Mouse (Mus musculus): ENCODE measurements around the gene Atg4a. TPM values are rescaled to one million over a fixed set of nuclear protein-coding genes. Genes with fewer than 3 reads are reported as not detected.

Gene Atg4a
- total and polyA plus RNA-seq, 3 experiments, result 15.7 to 55.7 (median 22.5) TPM

GRCm38 (mm10) chrX:141150290-141150689, 193.6 kb downstream of the Atg4a start:
- dilution Hi-C loops (cut with MboI; ENCODE audit: extremely low pct_ligation_motif_present, extremely low pct_unique_long_range_greater_than_20kb, low sequenced_read_pairs), result no loop called here
- no peak overlapping the region for H3K4me2 ChIP-seq (ENCODE audit: insufficient read depth, low read depth, poor library complexity, severe bottlenecking)
- no peak overlapping the region for H3K4me3 ChIP-seq (replicated peaks in 1 of 3; ENCODE audit: low read depth in 2 of 3, low read length in 2 of 3, poor library complexity in 1 of 3)
- DNase-seq (ENCODE audit: extremely low read depth), result no peak
- H3K79me2 ChIP-seq (replicated peaks; ENCODE audit: control insufficient read depth, extremely low read depth, insufficient read depth, poor library complexity, severe bottlenecking), result no peaks in the 10 kb centered on the region
- no peak for TF ChIP-seq MYC (IDR thresholded peaks at IDR 0.05; ENCODE audit: low read depth, low read length)
- no peak for TF ChIP-seq EP300 (IDR thresholded peaks at IDR 0.05; ENCODE audit: low read length)
- no peak for TF ChIP-seq IRF4 (IDR thresholded peaks at IDR 0.05; ENCODE audit: low read depth, low read length)
- TF ChIP-seq UBTF (IDR thresholded peaks at IDR 0.05; ENCODE audit: low read depth, low read length), result no peak
- TF ChIP-seq JUN (IDR thresholded peaks at IDR 0.05; ENCODE audit: insufficient read depth, low read depth, low read length), result no peak
- no peak for TF ChIP-seq MXI1 (IDR thresholded peaks at IDR 0.05; ENCODE audit: low read depth, low read length)
- no peak for TF ChIP-seq MEF2A (IDR thresholded peaks at IDR 0.05; ENCODE audit: borderline replicate concordance, low read depth, low read length)
- no peak for TF ChIP-seq JUND (conservative IDR thresholded peaks at IDR 0.05; ENCODE audit: low read depth, low read length)
- H3K27me3 ChIP-seq (replicated peaks), result no peaks in the 10 kb centered on the region
- in situ Hi-C loops (cut with MboI; ENCODE audit: low pct_ligation_motif_present, low pct_unique_long_range_greater_than_20kb, low sequenced_read_pairs), result no loop called here
- H3K9me3 ChIP-seq (replicated peaks; ENCODE audit: low read length), result no peaks in the 10 kb centered on the region
- H3K36me3 ChIP-seq (replicated peaks in 1 of 2; ENCODE audit: control insufficient read depth in 1 of 2, insufficient read depth in 1 of 2, low read length in 1 of 2), result peaks cover 53 to 59% of the 10 kb centered on the region in 2 experiments
- H3K9ac ChIP-seq (ENCODE audit: insufficient read depth, low read depth), result no peak overlapping the region
- no peak overlapping the region for H3K27ac ChIP-seq (ENCODE audit: insufficient read depth, low read depth)
- no peaks in the 10 kb centered on the region for H3K4me1 ChIP-seq (ENCODE audit: control insufficient read depth in 1 of 2, insufficient read depth in 2 of 2)

GRCm38 (mm10) chrX:141151182-141151581, 194.5 kb downstream of the Atg4a start:
- H3K4me2 ChIP-seq (ENCODE audit: insufficient read depth, low read depth, poor library complexity, severe bottlenecking), result no peak overlapping the region

GRCm38 (mm10) chrX:141156696-141157095, 200.0 kb downstream of the Atg4a start:
- Histone ChIP-seq H3K27me3 (replicated peaks) (no peaks in the 10 kb centered on the region), H3K9me3 (replicated peaks; ENCODE audit: low read length) (no peaks in the 10 kb centered on the region), H3K4me1 (ENCODE audit: control insufficient read depth in 1 of 2, insufficient read depth in 2 of 2) (peaks cover 11 to 20% of the 10 kb centered on the region in 2 experiments; a peak in 3 of 4 replicates), H3K9ac (ENCODE audit: insufficient read depth, low read depth) (no peak overlapping the region), H3K27ac (ENCODE audit: insufficient read depth, low read depth) (no peak overlapping the region), H3K4me3 (replicated peaks in 1 of 3; ENCODE audit: low read depth in 2 of 3, low read length in 2 of 3, poor library complexity in 1 of 3) (no peak overlapping the region), H3K4me2 (ENCODE audit: insufficient read depth, low read depth, poor library complexity, severe bottlenecking) (no peak overlapping the region; the same call in 1 of the 2 replicates), H3K36me3 (replicated peaks in 1 of 2; ENCODE audit: control insufficient read depth in 1 of 2, insufficient read depth in 1 of 2, low read length in 1 of 2) (peaks cover 36 to 55% of the 10 kb centered on the region in 2 experiments), H3K79me2 (replicated peaks; ENCODE audit: control insufficient read depth, extremely low read depth, insufficient read depth, poor library complexity, severe bottlenecking) (no peaks in the 10 kb centered on the region)
- TF ChIP-seq IRF4 (IDR thresholded peaks at IDR 0.05; ENCODE audit: low read depth, low read length) (0 out of 2 replicates have a peak, but pooled peaks have one; percentile 21), ZNF384 (IDR thresholded peaks at IDR 0.05; ENCODE audit: low read depth, low read length) (peak; percentile 50), RCOR1 (conservative IDR thresholded peaks at IDR 0.05; ENCODE audit: low read depth, low read length) (no peak), JUN (IDR thresholded peaks at IDR 0.05; ENCODE audit: insufficient read depth, low read depth, low read length) (no peak), SMC3 (IDR thresholded peaks at IDR 0.05; ENCODE audit: low read depth, low read length) (peak; percentile 31), ZC3H11A (IDR thresholded peaks at IDR 0.05; ENCODE audit: low read depth, low read length) (no peak), CTCF (conservative IDR thresholded peaks at IDR 0.05 in 1 of 2, IDR thresholded peaks at IDR 0.05 in 1 of 2; ENCODE audit: low read depth in 2 of 2, low read length in 2 of 2) (peak in 1 of 2 experiments; percentile 54; a peak in 2 of 4 replicates), RAD21 (IDR thresholded peaks at IDR 0.05; ENCODE audit: low read depth, low read length) (peak; percentile 55)
- in situ Hi-C loops (cut with MboI; ENCODE audit: low pct_ligation_motif_present, low pct_unique_long_range_greater_than_20kb, low sequenced_read_pairs) (no loop called here), dilution Hi-C loops (cut with MboI; ENCODE audit: extremely low pct_ligation_motif_present, extremely low pct_unique_long_range_greater_than_20kb, low sequenced_read_pairs) (no loop called here)
- peak; percentile 33 for DNase-seq (ENCODE audit: extremely low read depth)

More at GRCm38 (mm10) chrX:141151182-141151581, 194.5 kb downstream of the Atg4a start:
- H3K4me3 ChIP-seq (replicated peaks in 1 of 3; ENCODE audit: low read depth in 2 of 3, low read length in 2 of 3, poor library complexity in 1 of 3), result no peak overlapping the region
- dilution Hi-C loops (cut with MboI; ENCODE audit: extremely low pct_ligation_motif_present, extremely low pct_unique_long_range_greater_than_20kb, low sequenced_read_pairs) (no loop called here), in situ Hi-C loops (cut with MboI; ENCODE audit: low pct_ligation_motif_present, low pct_unique_long_range_greater_than_20kb, low sequenced_read_pairs) (no loop called here)
- H3K27me3 ChIP-seq (replicated peaks), result no peaks in the 10 kb centered on the region
- H3K27ac ChIP-seq (ENCODE audit: insufficient read depth, low read depth), result no peak overlapping the region
- DNase-seq (ENCODE audit: extremely low read depth), result no peak
- no peaks in the 10 kb centered on the region for H3K79me2 ChIP-seq (replicated peaks; ENCODE audit: control insufficient read depth, extremely low read depth, insufficient read depth, poor library complexity, severe bottlenecking)
- TF ChIP-seq PAX5 (IDR thresholded peaks at IDR 0.05; ENCODE audit: low read length) (no peak), ELF1 (IDR thresholded peaks at IDR 0.05; ENCODE audit: low read depth, low read length) (no peak), CHD2 (IDR thresholded peaks at IDR 0.05; ENCODE audit: low read length) (no peak), KAT2A (IDR thresholded peaks at IDR 0.05; ENCODE audit: insufficient replicate concordance, low read length) (no peak), SMC3 (IDR thresholded peaks at IDR 0.05; ENCODE audit: low read depth, low read length) (no peak)
- H3K9ac ChIP-seq (ENCODE audit: insufficient read depth, low read depth), result no peak overlapping the region
- H3K9me3 ChIP-seq (replicated peaks; ENCODE audit: low read length), result no peaks in the 10 kb centered on the region
- H3K4me1 ChIP-seq (ENCODE audit: control insufficient read depth in 1 of 2, insufficient read depth in 2 of 2), result no peaks in the 10 kb centered on the region
- H3K36me3 ChIP-seq (replicated peaks in 1 of 2; ENCODE audit: control insufficient read depth in 1 of 2, insufficient read depth in 1 of 2, low read length in 1 of 2), result peaks cover 53 to 64% of the 10 kb centered on the region in 2 experiments

Measured in CH12.LX (cell line).